Mouse (Mus musculus) spleen, postnatal 4 days (tissue): ENCODE measurements around the gene Ankfn1.

Experiments
- DNase-seq, 2 experiments: peaks; one replicate each; pipeline ENCODE4 v3.0.0; 2022; ENCODE audit warnings: low spot score in 2 of 2

Gene Ankfn1

DNA sequence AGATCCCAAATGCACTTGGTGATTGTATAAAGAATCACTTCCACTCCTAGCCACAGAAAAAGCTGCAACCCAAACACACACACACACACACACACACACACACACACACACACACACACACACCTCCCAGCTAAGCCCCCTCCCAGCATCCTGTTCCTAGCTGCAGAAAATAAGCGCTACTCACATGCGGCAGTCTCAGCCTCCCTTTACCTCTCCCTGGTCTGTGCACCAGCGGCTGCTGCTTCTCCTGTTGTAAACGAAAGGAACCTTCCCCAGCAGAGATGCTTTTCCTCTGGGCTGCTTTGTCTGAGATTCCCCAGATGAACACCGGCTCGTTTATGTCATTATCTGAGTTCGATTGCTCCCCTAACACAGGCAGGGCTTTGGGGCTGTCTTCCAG, at the start of gene Ankfn1:
Ankfn1 (minus strand) TSS at position 223 of the 400 bp plus-strand sequence.
- no peak for DNase-seq

DNA sequence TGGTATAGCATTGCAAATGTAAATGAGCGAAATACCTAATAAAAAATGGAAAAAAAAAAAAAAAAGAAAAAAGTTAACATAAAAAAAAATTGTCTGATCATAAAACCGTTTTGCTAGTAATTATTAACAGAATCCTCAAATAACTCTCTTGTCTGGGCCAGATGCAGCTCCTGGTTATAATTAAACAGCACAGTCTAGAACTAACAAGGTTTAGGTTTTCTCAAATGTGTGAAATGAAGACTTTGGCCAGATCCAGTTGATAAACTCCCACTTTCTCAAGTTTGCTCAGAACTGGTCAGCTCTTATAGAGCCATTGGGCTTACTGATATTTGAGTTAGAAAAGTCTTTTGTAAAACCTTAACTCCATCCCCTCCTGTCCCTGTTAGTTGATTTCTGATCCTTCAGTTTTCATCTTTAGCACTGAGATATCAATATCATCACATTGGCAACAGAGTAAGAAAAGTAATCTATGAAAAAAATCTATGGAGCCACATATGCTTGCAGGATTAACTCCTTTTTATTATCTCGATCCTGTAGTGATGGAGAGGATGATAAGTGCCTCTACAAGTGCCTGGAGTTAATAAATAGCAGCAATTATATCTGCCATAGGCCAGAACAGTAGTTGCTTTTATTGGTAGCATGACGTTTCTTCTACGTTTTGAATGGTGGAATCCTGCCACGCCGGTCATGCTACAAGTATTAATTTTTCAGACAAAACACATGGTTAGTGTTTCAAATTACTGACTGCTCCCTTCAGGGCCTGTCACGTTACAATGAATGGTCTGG, 46.4 kb upstream of the Ankfn1 start:
- DNase-seq, result no peak

DNA sequence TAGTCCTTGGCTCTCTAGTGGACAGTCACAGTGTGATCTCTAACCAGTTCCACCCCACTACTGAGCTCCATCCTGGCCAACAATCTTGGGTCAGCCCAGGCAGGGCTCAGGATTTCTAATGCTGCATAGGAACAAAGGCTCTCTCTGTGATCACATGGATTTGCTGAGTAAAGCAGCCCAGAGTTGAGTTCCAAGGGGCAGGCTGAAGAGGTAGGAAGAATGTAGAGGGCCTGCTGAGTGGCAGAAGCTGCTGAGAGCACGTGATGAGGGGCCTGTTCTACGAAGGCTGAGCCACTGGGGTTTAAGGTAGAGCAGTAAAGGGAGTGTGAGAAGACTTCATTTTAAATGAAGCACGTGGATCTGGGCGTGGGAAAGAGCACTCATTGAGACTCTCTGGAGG, 41.1 kb upstream of the Ankfn1 start:
- DNase-seq, result no peak

DNA sequence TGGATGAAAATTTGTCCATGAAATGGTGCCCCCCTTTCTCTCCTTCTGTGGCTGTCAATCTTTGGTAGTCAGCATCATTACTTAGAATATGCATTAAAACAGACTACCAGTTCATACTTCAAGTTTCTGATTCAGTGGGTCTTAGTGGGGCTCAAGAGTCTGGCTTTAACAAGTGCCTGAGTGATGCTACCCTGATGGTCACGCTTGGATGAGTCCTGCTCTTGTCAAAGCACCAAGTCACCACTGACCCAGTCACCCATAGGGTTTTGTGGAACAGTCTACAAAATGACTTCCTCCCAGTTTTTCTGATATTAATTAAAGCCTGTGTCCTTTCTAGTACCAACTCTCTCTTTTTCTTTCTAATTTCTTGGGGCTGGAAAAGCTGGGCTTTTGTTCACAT, 34.0 kb upstream of the Ankfn1 start:
- no peak for DNase-seq

DNA sequence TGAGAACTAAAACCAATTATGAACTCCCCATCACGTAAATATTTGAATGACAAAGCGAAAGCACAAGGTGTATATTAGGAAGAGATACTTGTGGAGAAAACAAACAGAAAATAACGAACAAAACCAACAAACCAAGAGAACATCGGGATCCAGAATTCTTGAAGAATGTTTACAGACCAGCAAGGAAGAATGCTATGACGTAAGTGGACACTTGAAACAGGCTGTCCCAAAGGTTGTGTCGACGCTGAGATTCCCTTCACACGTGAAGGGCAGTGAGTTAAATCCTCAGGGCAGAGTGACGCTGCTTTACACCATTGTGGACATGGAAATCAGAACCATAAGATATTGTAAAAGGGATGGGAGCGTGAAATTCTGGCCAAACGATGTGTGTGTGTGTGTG, 30.5 kb upstream of the Ankfn1 start:
- no peak for DNase-seq

DNA sequence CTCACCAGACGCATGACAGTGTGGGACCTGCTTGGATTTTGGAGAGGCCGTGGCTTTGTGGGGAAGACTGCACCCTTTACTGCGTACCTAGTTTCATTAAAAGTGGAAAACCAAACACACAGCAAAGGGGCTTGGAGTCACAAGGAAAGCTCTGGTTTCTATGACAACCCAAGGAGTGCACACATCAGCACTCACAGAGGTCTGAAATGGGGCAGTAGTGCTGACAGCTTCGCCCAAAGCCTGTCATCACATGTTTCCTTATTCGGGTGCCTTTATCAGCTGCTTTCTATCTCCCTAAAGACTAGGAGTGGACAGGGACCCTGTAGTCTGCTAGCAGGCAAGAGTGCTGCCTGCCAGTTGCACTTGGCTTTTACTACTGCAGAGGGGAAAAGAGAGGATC, 27.4 kb upstream of the Ankfn1 start:
- DNase-seq, result no peak

DNA sequence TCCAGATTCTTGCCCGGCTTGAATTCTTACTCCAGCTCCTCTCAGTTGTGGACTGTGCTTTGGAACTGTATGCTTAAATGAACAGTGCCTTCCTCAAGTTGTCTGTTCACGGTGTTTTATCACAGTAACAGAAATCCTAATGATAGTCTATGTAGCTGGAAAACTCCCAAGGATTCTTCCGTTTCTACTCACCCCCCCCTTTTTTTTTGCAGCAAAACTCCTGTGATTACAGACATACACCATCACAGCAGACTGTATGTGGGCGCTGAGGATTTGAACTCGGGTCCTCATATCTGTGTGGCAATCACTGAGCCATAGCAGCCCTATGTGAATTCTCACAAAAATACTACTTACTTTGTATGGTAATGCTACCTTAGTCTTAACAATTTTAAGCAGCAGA, 26.5 kb upstream of the Ankfn1 start:
- DNase-seq, result no peak

DNA sequence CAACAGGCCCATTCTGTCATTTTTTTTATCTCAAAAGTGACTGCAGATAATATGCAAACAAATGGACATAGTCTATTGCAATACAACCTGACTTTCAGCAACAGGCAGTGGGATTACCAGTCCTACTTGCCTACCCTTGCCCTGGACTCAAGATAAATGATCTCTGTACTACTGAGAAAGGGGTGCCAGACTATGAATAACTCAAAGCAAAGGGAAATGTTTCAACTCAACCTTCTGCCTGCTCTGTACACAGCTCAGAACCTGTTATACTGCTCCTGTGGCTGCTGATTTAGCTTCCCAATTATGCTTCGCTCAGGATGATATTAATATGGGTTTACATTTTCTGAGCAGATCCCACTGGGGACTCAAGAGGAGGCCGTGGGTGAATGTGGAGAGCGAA, 15.3 kb upstream of the Ankfn1 start:
- DNase-seq, result no peak

DNA sequence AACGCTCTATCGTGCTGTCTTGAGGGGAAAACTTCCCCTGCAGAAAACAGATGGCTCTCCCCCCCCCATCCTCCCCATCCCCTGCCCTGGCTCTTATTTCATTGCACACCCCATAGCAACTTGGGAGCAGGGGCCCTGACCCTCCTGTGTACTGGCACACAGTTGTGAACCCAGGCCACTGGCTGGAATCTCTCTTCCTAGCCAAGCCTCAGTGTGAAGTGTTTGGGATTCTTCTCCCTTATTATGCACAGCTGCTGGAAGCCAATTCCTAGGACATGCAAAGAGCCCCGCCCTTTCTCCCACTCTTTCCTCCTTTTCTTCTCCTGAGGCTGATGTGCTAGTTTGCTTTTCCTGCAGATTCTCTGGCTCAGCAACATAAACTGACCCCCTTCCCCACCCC, 1.4 kb downstream of the Ankfn1 start:
- no peak for DNase-seq

DNA sequence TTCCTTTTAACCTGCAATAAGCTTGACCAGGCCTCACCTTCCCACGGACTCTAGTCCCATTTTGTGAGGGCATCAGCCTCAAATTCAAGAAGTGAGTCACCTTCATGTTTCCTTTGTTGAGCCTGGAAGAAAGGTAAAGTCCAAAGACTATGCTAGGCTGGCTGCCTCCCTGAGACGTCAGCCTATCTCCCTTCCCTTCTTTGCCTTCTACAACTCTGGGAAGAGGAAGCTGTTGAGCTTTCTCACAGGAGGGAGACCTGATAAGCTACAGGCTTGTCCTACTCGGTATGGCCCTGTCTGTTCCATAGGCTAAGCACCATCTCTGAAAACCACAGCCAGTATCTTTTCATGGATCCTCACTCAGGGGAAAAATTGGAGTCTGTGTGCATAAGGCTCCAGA, 2.5 kb downstream of the Ankfn1 start:
- no peak for DNase-seq

DNA sequence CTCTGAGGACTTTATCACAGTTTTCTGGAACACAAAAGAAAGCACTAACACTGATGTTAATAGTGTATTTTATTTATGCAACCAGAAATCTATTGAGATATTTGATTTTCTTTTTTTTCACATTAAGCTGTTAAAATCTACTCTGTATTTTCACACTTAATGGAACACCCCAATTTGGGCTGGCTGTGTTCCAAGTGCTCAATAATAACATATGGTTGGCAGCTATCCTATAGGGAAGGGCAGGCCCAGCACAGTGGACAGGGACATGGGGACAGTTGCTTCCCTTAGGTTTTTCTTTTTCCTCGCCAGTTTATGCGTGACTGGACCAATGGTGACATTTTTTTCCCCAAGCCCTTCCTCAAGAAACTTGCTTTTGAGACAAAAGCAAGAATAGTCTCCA, 4.5 kb downstream of the Ankfn1 start:
- no peak for DNase-seq

DNA sequence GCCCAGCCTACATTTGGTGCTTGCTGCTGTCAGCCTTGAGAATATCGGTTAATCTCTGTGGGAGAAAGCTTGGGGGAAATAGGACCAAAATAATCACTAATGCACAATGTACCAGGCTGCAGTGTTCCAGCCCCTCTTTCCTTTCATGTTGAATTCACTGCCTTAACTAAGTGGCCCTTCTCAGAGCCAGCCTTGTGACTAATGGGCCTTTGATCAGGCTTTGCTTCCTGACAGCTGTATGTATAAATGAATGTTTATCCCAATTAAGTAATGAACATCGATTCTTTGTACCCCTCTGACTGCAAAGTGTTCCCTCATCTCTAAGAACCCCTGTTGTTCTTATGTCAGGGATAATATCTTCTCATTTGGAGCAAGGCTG, 11.7 kb downstream of the Ankfn1 start:
- DNase-seq, result no peak

DNA sequence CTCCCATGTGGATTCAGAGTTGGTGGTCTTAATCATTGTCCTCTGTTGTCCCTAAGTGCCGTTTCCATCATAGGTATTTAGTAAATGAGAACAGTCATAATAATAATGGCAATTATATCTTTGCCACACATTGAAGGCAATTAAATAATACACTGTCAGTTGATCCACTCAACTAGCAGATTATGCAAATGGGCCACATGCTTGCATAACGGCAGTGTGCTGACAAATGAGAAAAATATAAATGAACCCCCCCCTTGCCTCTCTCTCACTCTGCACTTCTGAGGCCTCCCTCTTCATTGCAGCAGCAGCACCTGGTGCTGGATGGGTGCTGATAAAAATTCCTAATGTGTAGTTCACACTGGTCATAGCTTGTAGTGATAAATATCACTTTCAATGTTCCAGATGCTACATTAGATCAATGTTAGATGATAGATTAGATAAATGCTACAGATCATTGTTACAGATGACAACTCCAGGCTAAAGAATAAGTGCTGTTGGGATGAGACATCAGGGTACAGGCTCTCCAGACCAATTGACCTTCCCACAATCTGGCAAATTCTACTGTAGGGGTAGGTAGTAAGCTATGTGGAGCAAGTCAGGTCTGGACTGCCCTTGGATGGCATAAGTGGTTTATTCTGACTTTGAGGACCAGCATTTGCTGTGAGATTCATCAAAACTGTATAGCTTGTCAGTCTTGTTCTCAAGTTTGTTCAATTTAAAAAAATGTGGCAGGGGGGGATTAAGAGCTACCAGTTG, 12.3 kb downstream of the Ankfn1 start:
- DNase-seq, result no peak

DNA sequence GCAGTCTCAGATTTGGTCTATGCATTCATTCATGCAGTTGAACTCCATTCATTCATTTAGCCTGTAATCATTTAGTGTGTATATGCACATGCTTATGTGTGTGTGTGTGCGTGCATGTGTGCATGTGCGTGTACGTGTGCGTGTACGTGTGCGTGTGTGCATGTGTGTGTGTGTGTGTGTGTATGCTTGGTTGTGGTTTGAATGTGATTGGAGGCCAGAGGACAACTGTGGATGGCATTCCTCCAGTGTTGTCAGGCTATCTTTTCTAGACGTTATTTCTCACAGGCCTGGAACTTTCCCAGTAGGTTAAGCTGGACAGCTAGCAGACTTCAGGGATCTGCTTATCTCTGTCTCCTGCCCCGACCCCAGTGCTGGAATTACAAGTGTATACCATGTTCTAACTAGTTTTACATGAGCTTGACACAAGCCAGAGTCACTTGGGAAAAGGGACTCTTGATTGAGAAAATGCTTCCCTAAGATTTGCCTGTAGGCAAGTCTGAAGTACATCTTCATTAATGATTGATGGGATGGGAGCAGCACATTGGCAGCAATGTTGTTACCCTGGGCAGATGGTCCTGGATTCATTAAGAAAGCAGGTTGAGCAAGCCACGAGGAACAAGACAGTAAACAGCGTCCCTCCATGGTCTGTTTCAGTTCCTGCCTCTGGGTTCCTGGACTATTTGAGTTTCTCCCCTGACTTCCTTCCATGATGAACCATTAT, 43.3 kb downstream of the Ankfn1 start:
- DNase-seq, result no peak

DNA sequence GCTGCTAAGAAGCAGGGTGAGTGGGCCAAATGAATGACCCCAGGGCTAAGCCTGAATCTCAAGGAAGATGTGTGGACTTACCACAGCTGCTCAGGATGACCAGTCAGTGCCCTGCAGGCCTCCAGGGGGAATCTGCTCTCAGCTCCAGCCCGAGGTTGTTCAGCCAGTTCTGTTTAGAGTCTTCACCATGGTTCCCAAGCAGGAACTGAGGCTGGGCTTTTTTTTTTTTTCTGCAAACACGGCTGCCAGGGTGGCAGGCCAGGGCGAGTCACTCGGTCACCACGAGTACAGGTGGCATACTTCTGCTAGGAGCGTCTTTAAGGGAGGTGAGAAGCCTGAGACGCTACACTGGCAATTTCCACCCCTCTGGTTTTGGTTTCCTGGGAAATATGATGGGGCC, 43.9 kb downstream of the Ankfn1 start:
- no peak for DNase-seq

DNA sequence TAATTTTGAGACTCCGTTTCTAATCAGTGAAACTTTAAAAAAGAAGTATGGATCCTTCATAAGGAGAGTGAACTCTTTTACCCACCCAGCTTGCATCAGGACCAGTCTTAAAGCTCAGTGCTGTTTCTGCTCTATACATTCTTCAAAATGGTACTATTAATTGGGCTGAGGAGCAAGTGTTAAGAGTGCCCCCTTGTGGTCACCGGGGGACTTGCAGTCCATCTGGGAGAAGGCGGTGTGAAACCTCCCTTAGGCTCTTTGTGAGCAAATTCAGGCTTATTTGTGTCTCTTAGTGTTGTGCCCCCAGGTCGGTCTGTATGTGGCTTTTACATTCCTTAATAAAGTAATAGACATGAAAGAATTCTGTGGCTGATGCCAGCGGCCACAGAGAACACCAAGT, 56.6 kb downstream of the Ankfn1 start:
- peak; percentile 36 to 79 for DNase-seq

DNA sequence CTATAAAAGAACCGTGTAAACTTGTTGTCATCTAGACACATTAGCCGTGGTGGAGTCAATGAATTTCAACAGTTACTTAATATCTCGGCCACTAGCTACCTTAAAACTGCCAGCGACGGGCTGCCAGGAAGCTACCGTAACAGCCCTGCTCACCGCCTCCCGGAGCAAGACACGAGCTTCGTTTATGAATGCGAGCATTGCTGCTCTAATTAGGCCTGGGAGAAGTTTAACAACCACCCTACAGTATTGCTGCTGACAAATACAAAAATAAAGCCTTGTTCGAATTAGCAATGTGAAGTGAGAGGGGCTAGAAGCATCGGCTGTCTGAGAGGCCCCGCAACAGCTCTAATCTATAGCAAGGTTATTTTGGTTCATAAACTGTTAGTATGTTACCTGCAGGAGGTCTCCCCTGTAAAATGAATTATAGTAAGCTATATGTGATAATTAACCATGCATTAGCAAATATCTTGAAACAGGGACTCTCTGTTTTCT, 58.9 kb downstream of the Ankfn1 start:
- no peak for DNase-seq

DNA sequence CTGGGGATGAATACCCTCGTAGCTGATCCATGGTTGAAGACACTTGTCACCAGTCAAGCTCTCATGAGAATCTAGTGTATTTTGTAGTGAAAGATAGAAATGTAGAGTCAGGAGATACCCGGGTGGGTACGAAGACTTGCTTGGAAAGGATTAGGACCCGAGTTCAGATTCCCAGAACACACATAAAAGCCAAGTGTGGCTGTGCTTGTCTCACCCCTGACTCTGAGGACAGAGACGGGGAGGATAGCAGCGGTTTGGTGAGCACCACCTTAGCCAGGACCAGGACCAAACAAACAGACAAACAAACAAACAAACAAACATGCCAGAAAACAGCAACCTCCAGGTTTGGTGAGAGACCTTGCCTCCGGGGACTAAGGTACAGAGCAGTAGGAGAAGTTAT, 61.1 kb downstream of the Ankfn1 start:
- DNase-seq, result no peak

DNA sequence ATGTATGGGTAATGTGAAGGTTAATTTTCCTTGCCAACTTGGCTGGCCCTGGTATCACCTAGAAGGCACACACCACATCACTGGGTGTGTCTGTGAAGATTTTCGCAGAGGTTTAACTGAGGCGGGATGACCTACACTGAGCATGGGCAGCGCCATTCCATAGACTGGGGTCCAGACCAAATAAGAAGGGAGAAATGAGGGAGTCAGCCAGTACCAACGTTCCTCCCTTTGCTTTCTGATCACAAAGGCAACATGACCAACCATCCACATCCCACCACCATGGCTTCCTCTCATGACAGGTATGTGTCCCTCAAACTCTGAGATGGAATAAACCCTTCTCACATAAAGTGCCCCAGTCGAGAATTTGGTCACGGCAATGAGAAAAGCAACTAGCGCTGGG, 68.9 kb downstream of the Ankfn1 start:
- DNase-seq, result no peak

DNA sequence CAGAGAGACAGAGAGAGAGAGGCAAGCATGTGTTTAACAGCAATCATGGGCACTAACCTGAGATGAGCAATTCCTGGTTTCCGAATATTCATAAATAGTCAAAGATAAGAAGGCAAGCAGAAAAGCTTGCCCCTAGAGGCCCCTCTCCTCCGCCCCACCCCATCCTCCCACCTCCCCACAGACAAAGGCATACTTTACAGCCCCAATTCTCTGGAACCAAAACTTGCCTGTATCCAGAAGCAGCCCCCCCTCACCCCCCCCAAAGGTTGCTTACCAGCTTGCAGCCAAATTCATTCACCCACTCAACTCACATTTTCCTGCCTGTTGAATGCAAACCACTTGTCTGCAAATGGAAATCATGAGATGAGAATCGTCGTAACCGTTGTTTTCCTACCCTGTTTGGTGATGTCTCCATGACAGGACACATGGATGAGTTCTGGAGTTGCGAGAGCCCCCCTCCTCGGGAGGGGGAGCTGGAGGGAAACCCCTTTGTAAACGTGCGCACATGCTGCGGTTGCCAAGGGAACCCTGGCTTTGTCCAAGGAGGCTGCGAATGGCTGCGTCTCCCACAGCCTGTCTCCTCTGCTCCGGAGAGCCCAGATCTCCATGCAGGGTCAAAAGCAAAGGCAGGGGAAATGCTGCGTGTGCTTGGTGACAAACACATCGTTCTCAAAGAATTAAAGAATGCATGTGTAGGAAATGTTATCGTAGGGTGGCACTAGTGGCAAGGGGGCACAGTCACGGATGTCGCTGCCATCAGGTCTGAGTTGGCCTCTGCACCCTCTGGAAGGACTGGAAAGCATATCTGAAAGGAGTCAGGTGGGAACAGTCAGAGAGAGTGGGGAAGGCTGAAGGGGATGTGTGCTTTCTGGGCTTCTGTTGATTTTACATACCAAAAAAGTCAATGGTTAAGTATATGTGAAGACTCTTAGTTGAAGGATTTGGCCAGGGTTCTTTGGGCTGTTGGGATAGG, 80.7 kb downstream of the Ankfn1 start:
- no peak for DNase-seq

DNA sequence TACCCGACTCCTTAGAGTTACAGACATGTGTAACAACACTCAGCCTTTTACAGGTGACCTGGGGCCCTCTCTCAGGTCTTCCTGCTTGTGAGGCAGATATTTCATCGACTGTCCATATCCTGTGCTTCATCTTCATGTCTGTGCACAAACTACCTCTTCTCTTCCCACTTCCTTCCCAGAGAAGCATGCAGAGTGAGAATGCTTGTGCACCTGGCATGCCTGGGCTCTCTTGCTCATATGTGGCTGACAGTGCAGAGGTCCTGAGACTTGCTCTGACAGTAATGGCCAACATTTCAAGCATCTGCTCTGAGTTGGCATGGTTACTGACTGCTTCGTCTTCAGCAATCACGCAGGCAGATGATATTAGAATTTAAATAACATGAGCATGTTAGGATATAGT, 83.8 kb downstream of the Ankfn1 start:
- DNase-seq, result no peak
